16 mouse cellular contexts compared by ENCODE assay signal in the genomic region with DNA sequence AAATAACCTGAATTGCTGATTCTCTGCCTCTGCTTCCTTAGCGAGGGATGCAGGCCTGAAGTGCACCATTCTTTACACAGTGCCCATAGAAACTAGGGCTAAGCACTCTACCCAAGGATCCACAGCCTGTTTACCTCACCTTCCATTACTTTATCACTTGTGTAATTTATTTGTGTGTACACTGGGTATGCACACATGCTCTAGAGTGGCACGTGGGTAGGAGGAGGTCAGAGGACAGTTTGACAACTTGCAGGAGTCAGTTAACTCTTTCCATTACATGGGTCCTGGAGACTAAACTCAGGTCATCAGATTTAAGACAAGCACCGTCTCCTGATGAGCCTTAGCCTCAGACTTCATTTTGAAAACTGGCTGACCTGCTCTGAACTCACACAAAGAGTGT.
"Had no signal": no experiment of that assay in that cellular context is flagged by ENCODE, and none has a peak within 500 bp of the region (broad histone marks: within the 10 kb centered on the region; RNA-seq: fewer than 3 reads in every experiment).

No protein-coding gene starts in this region.

- H3K36me3 ChIP-seq: liver, embryonic 15.5 days; midbrain, embryonic 15.5 days; neural tube, embryonic 12.5 days; stomach, embryonic 15.5 days had no signal

- H3K4me2 ChIP-seq: liver, embryonic 15.5 days; midbrain, embryonic 11.5 days; midbrain, embryonic 15.5 days; stomach, embryonic 15.5 days had no signal

- H3K9ac ChIP-seq: liver, embryonic 15.5 days; midbrain, embryonic 13.5 days; midbrain, embryonic 15.5 days; neural tube, embryonic 12.5 days; stomach, embryonic 15.5 days had no signal

- H3K9me3 ChIP-seq: liver, embryonic 15.5 days; megakaryocyte, embryonic 14.5 days; midbrain, embryonic 13.5 days; midbrain, embryonic 15.5 days; neural tube, embryonic 12.5 days; stomach, embryonic 15.5 days had no signal

- H3K27me3 ChIP-seq: liver, embryonic 15.5 days; midbrain, embryonic 13.5 days; midbrain, embryonic 15.5 days; neural tube, embryonic 12.5 days; stomach, embryonic 15.5 days had no signal

- H3K4me3 ChIP-seq: liver, embryonic 15.5 days; megakaryocyte, embryonic 14.5 days; midbrain, embryonic 13.5 days; midbrain, embryonic 15.5 days; neural tube, embryonic 12.5 days; stomach, embryonic 15.5 days had no signal

- H3K27ac ChIP-seq: liver, embryonic 15.5 days; macrophage; midbrain, embryonic 13.5 days; midbrain, embryonic 15.5 days; neural tube, embryonic 12.5 days; stomach, embryonic 15.5 days; stomach, postnatal 0 days had no signal

- DNase-seq: lung, adult 2 months; lung, postnatal 14 days; lung, postnatal 36 days; right cerebral cortex, postnatal 14 days; thymus, adult 2 months; thymus, postnatal 25 days; thymus, postnatal 4 days had no signal
